Mouse (Mus musculus) MEL (cell line): ENCODE measurements at regions not wholly inside any gene's neighbourhood (a gene's known extent, or its start where the extent isn't known, plus 50 kb on each side); places are given as distances from the start of the nearest gene placed in this dataset.

Experiments used
- DNase-seq: peaks from one replicate; pipeline ENCODE4 v3.0.0; 2011; ENCODE audit warnings: low read depth, low spot score
- H3K27ac ChIP-seq: 2 replicates; pipeline ENCODE4 v1.5.1; 2012; ENCODE audit warnings: low read depth, mild to moderate bottlenecking, control low read depth, low read length, moderate library complexity; ENCODE audit not compliant: control insufficient read depth
- H3K27me3 ChIP-seq, 2 experiments: fragments of 150-350 bp in 1 of 2; sonication (generic) in 1 of 2; 2 replicates each; pipeline ENCODE4 v1.6.1; 2012; ENCODE audit warnings: low read length in 2 of 2, mild to moderate bottlenecking in 2 of 2, improper control_type of control experiment in 1 of 2, moderate library complexity in 1 of 2; ENCODE audit not compliant: insufficient read depth in 2 of 2, control insufficient read depth in 1 of 2
- H3K36me3 ChIP-seq, 2 experiments: 2 replicates each; pipeline ENCODE4 v1.6.1; 2012 to 2014; ENCODE audit warnings: low read length in 2 of 2, improper control_type of control experiment in 1 of 2, inconsistent platforms in 1 of 2, mild to moderate bottlenecking in 1 of 2; ENCODE audit not compliant: insufficient read depth in 2 of 2, control insufficient read depth in 1 of 2
- H3K4me1 ChIP-seq, 2 experiments: fragments of 150-350 bp in 1 of 2; sonication (generic) in 1 of 2; 2 replicates each; pipeline ENCODE4 v1.6.1; 2012; ENCODE audit warnings: low read length in 2 of 2, improper control_type of control experiment in 1 of 2, mild to moderate bottlenecking in 1 of 2; ENCODE audit not compliant: insufficient read depth in 2 of 2, control insufficient read depth in 1 of 2
- H3K4me3 ChIP-seq, 2 experiments: fragments of 150-350 bp in 1 of 2; sonication (generic) in 1 of 2; 2 replicates each; pipeline ENCODE4 v1.5.1; 2012; ENCODE audit warnings: low read depth in 2 of 2, low read length in 2 of 2, mild to moderate bottlenecking in 2 of 2, moderate library complexity in 2 of 2, control low read depth in 1 of 2, improper control_type of control experiment in 1 of 2; ENCODE audit not compliant: control insufficient read depth in 1 of 2, insufficient read depth in 1 of 2
- H3K79me2 ChIP-seq: 2 replicates; pipeline ENCODE4 v1.6.1; 2012; ENCODE audit warnings: mild to moderate bottlenecking, low read length, moderate library complexity; ENCODE audit not compliant: control insufficient read depth, poor library complexity, insufficient read depth
- H3K9ac ChIP-seq: 2 replicates; pipeline ENCODE4 v1.6.1; 2012; ENCODE audit warnings: low read depth, mild to moderate bottlenecking, control low read depth, low read length, moderate library complexity; ENCODE audit not compliant: control insufficient read depth, poor library complexity, severe bottlenecking
- H3K9me3 ChIP-seq: fragments of 150-350 bp; sonication (generic); replicated peaks from 2 replicates; pipeline ENCODE4 v1.6.1; 2012; ENCODE audit warnings: mild to moderate bottlenecking, low read length, improper control_type of control experiment, moderate library complexity; ENCODE audit not compliant: insufficient read depth
- BHLHE40 ChIP-seq: IDR thresholded peaks from 2 replicates; pipeline ENCODE4 v1.6.1; 2012; ENCODE audit warnings: low read depth, mild to moderate bottlenecking, inconsistent platforms, low read length, improper control_type of control experiment, borderline replicate concordance
- CHD2 ChIP-seq: IDR thresholded peaks from 2 replicates; pipeline ENCODE4 v1.6.1; 2011; ENCODE audit warnings: low read length, improper control_type of control experiment
- E2F4 ChIP-seq: IDR thresholded peaks from 2 replicates; pipeline ENCODE4 v1.6.1; 2011; ENCODE audit warnings: low read depth, low read length, improper control_type of control experiment, borderline replicate concordance
- ELF1 ChIP-seq: IDR thresholded peaks from 2 replicates; pipeline ENCODE4 v1.6.1; 2014; ENCODE audit warnings: low read depth, mild to moderate bottlenecking, inconsistent platforms, low read length, improper control_type of control experiment, moderate library complexity
- EP300 ChIP-seq, 2 experiments: IDR thresholded peaks; 2 replicates each; pipeline ENCODE4 v1.6.1; 2011; ENCODE audit warnings: improper control_type of control experiment in 2 of 2, low read length in 2 of 2, low read depth in 1 of 2, mild to moderate bottlenecking in 1 of 2
- ETS1 ChIP-seq: IDR thresholded peaks from 2 replicates; pipeline ENCODE4 v1.6.1; 2012; ENCODE audit warnings: low read depth, mild to moderate bottlenecking, inconsistent platforms, low read length, improper control_type of control experiment, moderate library complexity
- GABPA ChIP-seq: IDR thresholded peaks from 2 replicates; pipeline ENCODE4 v1.6.1; 2012; ENCODE audit warnings: low read depth, mild to moderate bottlenecking, inconsistent platforms, low read length, improper control_type of control experiment, moderate library complexity
- HCFC1 ChIP-seq: IDR thresholded peaks from 2 replicates; pipeline ENCODE4 v1.6.1; 2012; ENCODE audit warnings: low read depth, mild to moderate bottlenecking, inconsistent platforms, low read length, improper control_type of control experiment, moderate library complexity
- JUND ChIP-seq: IDR thresholded peaks from 2 replicates; pipeline ENCODE4 v1.6.1; 2011; ENCODE audit warnings: low read depth, mild to moderate bottlenecking, improper control_type of control experiment, low read length
- MAX ChIP-seq: IDR thresholded peaks from 2 replicates; pipeline ENCODE4 v1.6.1; 2011; ENCODE audit warnings: low read length, improper control_type of control experiment
- MXI1 ChIP-seq: IDR thresholded peaks from 2 replicates; pipeline ENCODE4 v1.6.1; 2011; ENCODE audit warnings: mild to moderate bottlenecking, low read depth, low read length, improper control_type of control experiment
- MYC ChIP-seq: IDR thresholded peaks from 2 replicates; pipeline ENCODE4 v1.6.1; 2011; ENCODE audit warnings: low read depth, mild to moderate bottlenecking, low read length, improper control_type of control experiment, moderate library complexity
- NELFE ChIP-seq: IDR thresholded peaks from 2 replicates; pipeline ENCODE4 v1.6.1; 2011; ENCODE audit warnings: low read depth, low read length, improper control_type of control experiment
- POLR2A ChIP-seq, 2 experiments: IDR thresholded peaks; 2 replicates each; pipeline ENCODE4 v1.6.1; 2011 to 2012; ENCODE audit warnings: low read length in 2 of 2, mild to moderate bottlenecking in 2 of 2, control low read depth in 1 of 2, improper control_type of control experiment in 1 of 2, low read depth in 1 of 2, moderate library complexity in 1 of 2; ENCODE audit not compliant: control insufficient read depth in 1 of 2, insufficient read depth in 1 of 2, poor library complexity in 1 of 2
- POLR2AphosphoS2 ChIP-seq: IDR thresholded peaks from 2 replicates; pipeline ENCODE4 v1.6.1; 2011; ENCODE audit warnings: low read length, improper control_type of control experiment
- POLR2AphosphoS5 ChIP-seq: IDR thresholded peaks from 2 replicates; pipeline ENCODE4 v1.6.1; 2012; ENCODE audit warnings: low read depth, borderline replicate concordance, mild to moderate bottlenecking, inconsistent platforms, low read length, moderate library complexity, mixed read lengths
- SMC3 ChIP-seq: IDR thresholded peaks from 2 replicates; pipeline ENCODE4 v1.6.1; 2011; ENCODE audit warnings: low read depth, low read length, improper control_type of control experiment
- TAL1 ChIP-seq: IDR thresholded peaks from 2 replicates; pipeline ENCODE4 v1.6.1; 2012; ENCODE audit warnings: mild to moderate bottlenecking, inconsistent platforms, low read length, moderate library complexity, mixed read lengths
- TBP ChIP-seq: IDR thresholded peaks from 2 replicates; pipeline ENCODE4 v1.8.0; 2011; ENCODE audit warnings: low read depth, low read length, improper control_type of control experiment
- USF1 ChIP-seq: IDR thresholded peaks from 2 replicates; pipeline ENCODE4 v1.6.1; 2014; ENCODE audit warnings: low read depth, mild to moderate bottlenecking, inconsistent platforms, low read length, improper control_type of control experiment, moderate library complexity
- ZKSCAN1 ChIP-seq: IDR thresholded peaks from 2 replicates; pipeline ENCODE4 v1.6.1; 2012; ENCODE audit warnings: low read depth, mild to moderate bottlenecking, inconsistent platforms, low read length, improper control_type of control experiment, moderate library complexity
- ZMIZ1 ChIP-seq: IDR thresholded peaks from 2 replicates; pipeline ENCODE4 v1.6.1; 2012; ENCODE audit warnings: low read depth, mild to moderate bottlenecking, inconsistent platforms, low read length, improper control_type of control experiment, moderate library complexity
- ZNF384 ChIP-seq: IDR thresholded peaks from 2 replicates; pipeline ENCODE4 v1.6.1; 2012; ENCODE audit warnings: low read depth, mild to moderate bottlenecking, inconsistent platforms, low read length, improper control_type of control experiment

GRCm38 (mm10) chr1:76323592-76323991 lies 777.5 kb downstream of the Slc4a3 start:
- Histone ChIP-seq H3K4me3 (no peak overlapping the region), H3K36me3 (no peaks in the 10 kb centered on the region), H3K9ac (no peak overlapping the region), H3K27ac (no peak overlapping the region), H3K4me1 (no peaks in the 10 kb centered on the region), H3K27me3 (no peaks in the 10 kb centered on the region), H3K79me2 (no peaks in the 10 kb centered on the region), H3K9me3 (no peaks in the 10 kb centered on the region)
- DNase-seq = no peak
- TF ChIP-seq JUND (no peak), POLR2AphosphoS2 (no peak), USF1 (no peak), POLR2AphosphoS5 (no peak), SMC3 (no peak), GABPA (no peak), TAL1 (no peak), E2F4 (no peak), POLR2A (IDR thresholded peaks at IDR 0.05; ENCODE audit: control insufficient read depth in 1 of 2, insufficient read depth in 1 of 2, low read depth in 1 of 2, low read length in 2 of 2, poor library complexity in 1 of 2) (no peak), ELF1 (no peak), CHD2 (no peak), ZKSCAN1 (no peak), BHLHE40 (no peak), HCFC1 (no peak), NELFE (no peak), ETS1 (no peak), ZNF384 (no peak), MXI1 (no peak), EP300 (IDR thresholded peaks at IDR 0.05; ENCODE audit: low read depth in 1 of 2, low read length in 2 of 2) (no peak)

GRCm38 (mm10) chr1:76336011-76336410 lies 789.9 kb downstream of the Slc4a3 start:
- TF ChIP-seq MYC (no peak), JUND (no peak), TBP (no peak), ZMIZ1 (no peak), TAL1 (no peak), BHLHE40 (no peak), MXI1 (no peak), ZNF384 (no peak), POLR2AphosphoS5 (no peak), ELF1 (no peak), MAX (no peak)

More at GRCm38 (mm10) chr1:76336011-76336410, 789.9 kb downstream of the Slc4a3 start:
- Histone ChIP-seq H3K27ac (no peak overlapping the region), H3K27me3 (no peaks in the 10 kb centered on the region), H3K79me2 (no peaks in the 10 kb centered on the region), H3K9me3 (no peaks in the 10 kb centered on the region), H3K4me1 (no peaks in the 10 kb centered on the region), H3K4me3 (no peak overlapping the region), H3K36me3 (no peaks in the 10 kb centered on the region), H3K9ac (no peak overlapping the region)
- no peak for DNase-seq
